Mouse (Mus musculus) hindbrain, embryonic 14.5 days (tissue): ENCODE measurements around the gene Anapc16. TPM values are rescaled to one million over a fixed set of nuclear protein-coding genes. Genes with fewer than 3 reads are reported as not detected.
A peak's percentile ranks its signal among the peaks of the same experiment; 100 is the strongest.

ENCODE experiments used
- ATAC-seq: fragments of 200-750 bp; cut with Nextera tagmentation; 2 replicates; pipeline ENCODE4 v1.8.0; 2017; ENCODE audit warnings: moderate number of reproducible peaks, mild to moderate bottlenecking, moderate TSS enrichment, moderate library complexity; ENCODE audit not compliant: low FRiP score
- DNase-seq: peaks from one replicate; pipeline ENCODE4 v3.0.0-alpha.2; 2015; ENCODE audit warnings: low spot score
- H3K27ac ChIP-seq: fragments of 300-500 bp; sonication (generic); 2 replicates; pipeline ENCODE4 v1.5.1; 2014; ENCODE audit warnings: mild to moderate bottlenecking, moderate library complexity
- H3K27me3 ChIP-seq: fragments of 300-500 bp; sonication (generic); 2 replicates; pipeline ENCODE4 v1.6.1; 2014; ENCODE audit warnings: mild to moderate bottlenecking, low read length, mixed read lengths; ENCODE audit not compliant: control insufficient read depth, insufficient read depth
- H3K36me3 ChIP-seq: fragments of 300-500 bp; sonication (generic); replicated peaks from 2 replicates; pipeline ENCODE4 v1.6.1; 2014; ENCODE audit not compliant: control insufficient read depth, insufficient read depth
- H3K4me1 ChIP-seq: fragments of 300-500 bp; sonication (generic); replicated peaks from 2 replicates; pipeline ENCODE4 v1.6.1; 2014; ENCODE audit warnings: antibody characterized with exemption, low read length, mixed read lengths; ENCODE audit not compliant: control insufficient read depth, insufficient read depth
- H3K4me2 ChIP-seq: fragments of 300-500 bp; sonication (generic); replicated peaks from 2 replicates; pipeline ENCODE4 v1.6.1; 2014; ENCODE audit warnings: mild to moderate bottlenecking, moderate library complexity
- H3K4me3 ChIP-seq: fragments of 300-500 bp; sonication (generic); replicated peaks from 2 replicates; pipeline ENCODE4 v1.5.1; 2014; ENCODE audit warnings: mild to moderate bottlenecking, low read length
- H3K9ac ChIP-seq: fragments of 300-500 bp; sonication (generic); 2 replicates; pipeline ENCODE4 v1.6.1; 2014
- H3K9me3 ChIP-seq: fragments of 300-500 bp; sonication (generic); 2 replicates; pipeline ENCODE4 v1.6.1; 2016; ENCODE audit warnings: low read length; ENCODE audit not compliant: control insufficient read depth
- WGBS: fragments of 180-500 bp; shearing (Covaris S2); extraction: QIAGEN DNeasy Blood & Tissue Kit; methylation state at CpG from one replicate; pipeline ENCODE4 v1.1.7; 2014; 5-methylcytosine and 5-hydroxymethylcytosine counted together
- polyA plus RNA-seq: library from polyadenylated mRNA; unstranded; fragments of >200 nt; fragmentation: Nextera tagmentation; extraction: Ambion mirVana; gene quantifications from 2 replicates; pipeline ENCODE4 v1.2.1, GENCODE M21; 2014

Gene Anapc16
- polyA plus RNA-seq, 1 experiment from 2014 or later = 110 TPM

- WGBS = under 1% methylated on average over 23 of the region's 23 CpGs
- H3K27ac ChIP-seq = peak overlapping the region; percentile 90
- ATAC-seq (peak; percentile 38; the same call in 1 of the 2 replicates), DNase-seq (peak; percentile 75)
- peak overlapping the region; percentile 75 for H3K4me3 ChIP-seq
- peaks cover 34% of the 10 kb centered on the region for H3K4me1 ChIP-seq
- peak overlapping the region; percentile 99 for H3K4me2 ChIP-seq
- H3K9ac ChIP-seq = peak overlapping the region; percentile 90
- peaks cover 4% of the 10 kb centered on the region; the same call in 1 of the 2 replicates for H3K36me3 ChIP-seq
- H3K9me3 ChIP-seq = no peaks in the 10 kb centered on the region
- no peaks in the 10 kb centered on the region for H3K27me3 ChIP-seq
These were observed 52.2 kb downstream of the Anapc16 start for GRCm38 (mm10) chr10:59950716-59951191.

GRCm38 (mm10) chr10:59949783-59950605 lies 52.9 kb downstream of the Anapc16 start:
- no peak for ATAC-seq

GRCm38 (mm10) chr10:59949255-59949648 lies 53.7 kb downstream of the Anapc16 start:
- no peaks in the 10 kb centered on the region for H3K9me3 ChIP-seq
- 0 out of 2 replicates have a peak overlapping the region, but pooled peaks have one; percentile 90 for H3K27ac ChIP-seq
- peak overlapping the region; percentile 90; the same call in 1 of the 2 replicates for H3K9ac ChIP-seq

More at GRCm38 (mm10) chr10:59949783-59950605, 52.9 kb downstream of the Anapc16 start:
- WGBS = 35% methylated on average over 15 of the region's 15 CpGs
- peak overlapping the region; percentile 99 for H3K4me2 ChIP-seq
- H3K36me3 ChIP-seq = peaks cover 4% of the 10 kb centered on the region; the same call in 1 of the 2 replicates
- no peaks in the 10 kb centered on the region for H3K27me3 ChIP-seq
- no peak for DNase-seq
- peak overlapping the region; percentile 90 for H3K9ac ChIP-seq
- H3K9me3 ChIP-seq = no peaks in the 10 kb centered on the region
- H3K27ac ChIP-seq = peak overlapping the region; percentile 90
- peaks cover 34% of the 10 kb centered on the region for H3K4me1 ChIP-seq
- peak overlapping the region; percentile 75 for H3K4me3 ChIP-seq

GRCm38 (mm10) chr10:59948363-59949254 lies 54.3 kb downstream of the Anapc16 start:
- no peak overlapping the region for H3K9ac ChIP-seq
- 54% methylated on average over 6 of the region's 6 CpGs for WGBS

More at GRCm38 (mm10) chr10:59949255-59949648, 53.7 kb downstream of the Anapc16 start:
- H3K4me2 ChIP-seq = peak overlapping the region; percentile 99
- no peak for DNase-seq
- ATAC-seq = no peak
- no peaks in the 10 kb centered on the region for H3K27me3 ChIP-seq
- 81% methylated on average over 1 of the region's 1 CpGs for WGBS
- H3K4me3 ChIP-seq = peak overlapping the region; percentile 75
- peaks cover 34% of the 10 kb centered on the region for H3K4me1 ChIP-seq
- H3K36me3 ChIP-seq = peaks cover 4% of the 10 kb centered on the region; the same call in 1 of the 2 replicates

GRCm38 (mm10) chr10:59947296-59948073 lies 55.5 kb downstream of the Anapc16 start:
- no peaks in the 10 kb centered on the region for H3K27me3 ChIP-seq
- no peaks in the 10 kb centered on the region for H3K9me3 ChIP-seq
- no peak for ATAC-seq
- H3K4me1 ChIP-seq = peaks cover 37% of the 10 kb centered on the region
- 71% methylated on average over 7 of the region's 7 CpGs for WGBS
- peaks cover 4% of the 10 kb centered on the region; the same call in 1 of the 2 replicates for H3K36me3 ChIP-seq
- no peak overlapping the region for H3K4me3 ChIP-seq
- no peak overlapping the region for H3K4me2 ChIP-seq
- DNase-seq = peak; percentile 32
- no peak overlapping the region for H3K9ac ChIP-seq
- no peak overlapping the region for H3K27ac ChIP-seq

More at GRCm38 (mm10) chr10:59948363-59949254, 54.3 kb downstream of the Anapc16 start:
- Histone ChIP-seq H3K9me3 (no peaks in the 10 kb centered on the region), H3K4me1 (peaks cover 34% of the 10 kb centered on the region), H3K4me3 (peak overlapping the region; percentile 75; the same call in 1 of the 2 replicates), H3K4me2 (peak overlapping the region; percentile 99), H3K27ac (no peak overlapping the region), H3K27me3 (no peaks in the 10 kb centered on the region), H3K36me3 (peaks cover 4% of the 10 kb centered on the region; the same call in 1 of the 2 replicates)
- no peak for ATAC-seq
- no peak for DNase-seq

- H3K27ac ChIP-seq = no peak overlapping the region
- ATAC-seq (no peak), DNase-seq (no peak)
- H3K4me1 ChIP-seq = peaks cover 42% of the 10 kb centered on the region
- H3K4me2 ChIP-seq = no peak overlapping the region
- H3K9ac ChIP-seq = no peak overlapping the region
- H3K4me3 ChIP-seq = no peak overlapping the region
- no peaks in the 10 kb centered on the region for H3K9me3 ChIP-seq
- peaks cover 4% of the 10 kb centered on the region; the same call in 1 of the 2 replicates for H3K36me3 ChIP-seq
- WGBS = 90% methylated on average over 5 of the region's 5 CpGs
- H3K27me3 ChIP-seq = no peaks in the 10 kb centered on the region
These were observed 56.6 kb downstream of the Anapc16 start for GRCm38 (mm10) chr10:59946362-59946761.

- no peak overlapping the region for H3K27ac ChIP-seq
- H3K4me3 ChIP-seq = no peak overlapping the region
- no peak for ATAC-seq
- H3K27me3 ChIP-seq = no peaks in the 10 kb centered on the region
- 91% methylated on average over 3 of the region's 3 CpGs for WGBS
- no peaks in the 10 kb centered on the region for H3K9me3 ChIP-seq
- H3K36me3 ChIP-seq = peaks cover 4% of the 10 kb centered on the region; the same call in 1 of the 2 replicates
- no peak overlapping the region for H3K9ac ChIP-seq
- DNase-seq = no peak
- no peak overlapping the region for H3K4me2 ChIP-seq
- peaks cover 41% of the 10 kb centered on the region for H3K4me1 ChIP-seq
These were observed 57.5 kb downstream of the Anapc16 start for GRCm38 (mm10) chr10:59945416-59945815.

- peaks cover 21% of the 10 kb centered on the region for H3K4me1 ChIP-seq
- H3K9ac ChIP-seq = peak overlapping the region; percentile 35; the same call in 1 of the 2 replicates
- no peak overlapping the region for H3K4me3 ChIP-seq
- peak; percentile 66 for DNase-seq
- H3K9me3 ChIP-seq = no peaks in the 10 kb centered on the region
- no peaks in the 10 kb centered on the region for H3K27me3 ChIP-seq
- H3K36me3 ChIP-seq = no peaks in the 10 kb centered on the region
- peak overlapping the region; percentile 65 for H3K27ac ChIP-seq
- H3K4me2 ChIP-seq = peak overlapping the region; percentile 44
- peak; percentile 28; the same call in 1 of the 2 replicates for ATAC-seq
- WGBS = 40% methylated on average over 13 of the region's 13 CpGs
These were observed 59.4 kb downstream of the Anapc16 start for GRCm38 (mm10) chr10:59943421-59943989.
